Mouse (Mus musculus) liver, embryonic 14.5 days (tissue): ENCODE data around the gene Gnaq.

Source experiments
- CTCF ChIP-seq: IDR thresholded peaks from 2 replicates; pipeline ENCODE4 v1.5.1; 2016; ENCODE audit warnings: antibody characterized with exemption, low read depth, control low read depth
- EP300 ChIP-seq: IDR thresholded peaks from 2 replicates; pipeline ENCODE4 v1.6.1; 2016; ENCODE audit warnings: antibody characterized with exemption, low read depth

DNA sequence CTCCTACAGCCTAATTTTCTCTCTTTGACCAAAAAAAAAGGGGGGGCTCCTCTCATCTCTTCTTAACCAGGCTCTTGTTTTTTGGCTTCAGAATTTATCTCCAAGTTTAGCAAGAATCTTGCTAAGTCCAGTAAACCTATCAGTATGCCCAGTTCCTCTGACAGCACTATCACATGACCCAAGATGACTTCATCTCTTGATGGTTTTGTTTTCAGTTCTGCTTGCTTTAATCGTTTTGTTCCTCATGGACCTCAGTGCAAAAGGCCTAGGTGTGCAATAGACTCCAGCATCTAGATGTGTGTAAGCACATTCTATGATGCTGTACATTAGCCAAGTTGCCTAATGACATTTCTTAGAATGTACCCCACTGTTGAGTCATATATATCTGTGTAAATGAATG lies 275.1 kb downstream of the Gnaq start:
- TF ChIP-seq CTCF = no peak
- no peak for TF ChIP-seq EP300
